Mouse (Mus musculus) hindbrain, embryonic 16.5 days (tissue): ENCODE results near the gene Lrrc7. TPM values are rescaled to one million over a fixed set of nuclear protein-coding genes. Genes with fewer than 3 reads are reported as not detected.
"Not testable (repeated sequence)": the region's sequence is repeated elsewhere in the genome, so short reads cannot be mapped to it uniquely, and the experiment has no call there.

ENCODE experiments used
- ATAC-seq: fragments of 200-750 bp; cut with Nextera tagmentation; 2 replicates; pipeline ENCODE4 v1.8.0; 2017; ENCODE audit warnings: moderate TSS enrichment, moderate library complexity
- H3K27ac ChIP-seq: fragments of 300-500 bp; sonication (generic); 2 replicates; pipeline ENCODE4 v1.5.1; 2014; ENCODE audit warnings: low read depth, mild to moderate bottlenecking, control low read depth, low read length, moderate library complexity
- H3K27me3 ChIP-seq: fragments of 300-500 bp; sonication (generic); replicated peaks from 2 replicates; pipeline ENCODE4 v1.6.1; 2014; ENCODE audit warnings: low read length; ENCODE audit not compliant: control insufficient read depth, insufficient read depth
- H3K36me3 ChIP-seq: fragments of 300-500 bp; sonication (generic); 2 replicates; pipeline ENCODE4 v1.6.1; 2014; ENCODE audit warnings: mild to moderate bottlenecking, low read length, moderate library complexity, mixed read lengths; ENCODE audit not compliant: control insufficient read depth, insufficient read depth
- H3K4me1 ChIP-seq: fragments of 300-500 bp; sonication (generic); 2 replicates; pipeline ENCODE4 v1.6.1; 2014; ENCODE audit warnings: low read depth, low read length; ENCODE audit not compliant: control insufficient read depth, insufficient read depth
- H3K4me2 ChIP-seq: fragments of 300-500 bp; sonication (generic); 2 replicates; pipeline ENCODE4 v1.6.1; 2014; ENCODE audit warnings: mild to moderate bottlenecking, low read length, control low read depth, moderate library complexity
- H3K4me3 ChIP-seq: fragments of 300-500 bp; sonication (generic); 2 replicates; pipeline ENCODE4 v1.5.1; 2014; ENCODE audit warnings: mild to moderate bottlenecking, low read length, control low read depth, moderate library complexity
- H3K9ac ChIP-seq: fragments of 300-500 bp; sonication (generic); 2 replicates; pipeline ENCODE4 v1.6.1; 2014; ENCODE audit warnings: low read depth, mild to moderate bottlenecking, control low read depth, low read length, moderate library complexity
- H3K9me3 ChIP-seq: fragments of 300-500 bp; sonication (generic); 2 replicates; pipeline ENCODE4 v1.6.1; 2014; ENCODE audit warnings: mild to moderate bottlenecking, low read length, moderate library complexity; ENCODE audit not compliant: control insufficient read depth
- WGBS: fragments of 180-500 bp; shearing (Covaris S2); extraction: QIAGEN DNeasy Blood & Tissue Kit; methylation state at CpG from one replicate; pipeline ENCODE4 v1.1.7; 2014; 5-methylcytosine and 5-hydroxymethylcytosine counted together
- polyA plus RNA-seq: library from polyadenylated mRNA; unstranded; fragments of >200 nt; fragmentation: Nextera tagmentation; extraction: Ambion mirVana; gene quantifications from 2 replicates; pipeline ENCODE4 v1.2.1, GENCODE M21; 2015

The Lrrc7 gene
- polyA plus RNA-seq, 1 experiment from 2014 or later, result 10.7 TPM

DNA sequence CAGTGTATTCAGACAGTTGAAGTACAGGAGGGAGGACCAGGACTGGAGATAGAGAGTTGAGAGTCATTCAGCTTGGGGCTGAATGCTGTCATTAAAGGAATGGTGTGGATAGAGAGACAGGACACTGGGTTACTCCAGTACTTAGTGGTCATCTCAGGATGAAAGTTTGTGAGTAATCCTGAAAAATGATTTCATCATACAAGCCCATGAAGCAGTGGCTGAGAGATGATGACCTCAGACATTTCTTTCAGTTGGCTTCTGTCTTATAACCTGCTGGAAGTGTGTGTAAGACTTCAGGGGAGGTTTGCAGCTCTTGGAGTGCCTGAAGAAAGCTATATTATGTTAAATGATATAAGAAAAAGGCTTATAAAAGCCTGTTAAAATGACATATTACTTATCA, 430.8 kb downstream of the Lrrc7 start:
- no peak for ATAC-seq
- H3K4me2 ChIP-seq, result no peak overlapping the region
- H3K36me3 ChIP-seq, result peaks cover 10% of the 10 kb centered on the region
- H3K4me3 ChIP-seq, result no peak overlapping the region
- no peaks in the 10 kb centered on the region for H3K4me1 ChIP-seq
- H3K9ac ChIP-seq, result no peak overlapping the region
- H3K9me3 ChIP-seq, result no peaks in the 10 kb centered on the region
- no peak overlapping the region for H3K27ac ChIP-seq
- no peaks in the 10 kb centered on the region for H3K27me3 ChIP-seq

DNA sequence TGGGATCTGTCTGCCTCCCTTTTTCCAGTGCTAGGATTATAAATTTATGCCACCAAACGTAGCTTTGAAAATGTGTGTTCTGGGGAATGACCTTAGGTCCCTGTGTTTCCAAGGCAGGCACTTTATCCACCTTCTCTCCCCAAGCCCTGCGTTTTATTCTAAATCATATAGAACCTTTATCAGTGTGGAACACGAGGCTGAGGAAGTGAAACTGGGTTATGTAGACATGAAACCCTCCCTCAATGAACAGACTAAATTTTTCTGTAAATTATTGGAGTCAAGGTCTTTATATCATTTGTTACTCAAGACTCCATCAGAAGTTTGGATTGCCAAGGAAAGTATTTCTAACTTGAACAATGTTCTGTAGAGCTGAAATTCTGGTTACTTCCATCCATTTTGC, 439.1 kb downstream of the Lrrc7 start:
- no peak for ATAC-seq
- H3K4me2 ChIP-seq, result no peak overlapping the region
- WGBS, result 61% methylated on average over 3 of the region's 3 CpGs
- H3K27me3 ChIP-seq, result no peaks in the 10 kb centered on the region
- H3K36me3 ChIP-seq, result no peaks in the 10 kb centered on the region
- no peaks in the 10 kb centered on the region for H3K4me1 ChIP-seq
- no peaks in the 10 kb centered on the region for H3K9me3 ChIP-seq
- no peak overlapping the region for H3K27ac ChIP-seq
- no peak overlapping the region for H3K4me3 ChIP-seq
- no peak overlapping the region for H3K9ac ChIP-seq

DNA sequence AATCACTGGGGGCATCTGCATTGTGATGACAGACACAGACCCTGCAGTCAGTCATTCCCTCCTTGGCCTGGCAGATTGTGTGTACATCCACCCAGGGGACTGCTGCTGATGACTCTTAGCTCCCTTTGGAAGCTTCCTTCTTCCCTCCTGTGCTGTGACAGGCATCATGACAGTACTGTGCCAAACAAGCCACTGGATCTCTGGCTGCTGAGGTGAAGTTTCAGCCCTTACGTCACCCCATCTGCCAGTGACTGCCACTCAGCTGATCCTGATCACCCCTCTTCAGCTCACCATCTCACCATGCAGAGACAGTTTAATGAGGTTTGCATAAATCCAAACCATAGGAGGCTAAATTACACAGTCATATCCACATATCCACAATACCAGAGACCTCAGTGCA, 456.8 kb downstream of the Lrrc7 start:
- Histone ChIP-seq H3K4me1 (no peaks in the 10 kb centered on the region), H3K36me3 (0 out of 2 replicates have a peak, but pooled peaks cover 4% of the 10 kb centered on the region), H3K27ac (no peak overlapping the region), H3K4me3 (no peak overlapping the region), H3K9me3 (no peaks in the 10 kb centered on the region), H3K9ac (no peak overlapping the region), H3K4me2 (no peak overlapping the region), H3K27me3 (no peaks in the 10 kb centered on the region)
- ATAC-seq, result peak; percentile 78
- WGBS, result 75% methylated on average over 1 of the region's 1 CpGs

DNA sequence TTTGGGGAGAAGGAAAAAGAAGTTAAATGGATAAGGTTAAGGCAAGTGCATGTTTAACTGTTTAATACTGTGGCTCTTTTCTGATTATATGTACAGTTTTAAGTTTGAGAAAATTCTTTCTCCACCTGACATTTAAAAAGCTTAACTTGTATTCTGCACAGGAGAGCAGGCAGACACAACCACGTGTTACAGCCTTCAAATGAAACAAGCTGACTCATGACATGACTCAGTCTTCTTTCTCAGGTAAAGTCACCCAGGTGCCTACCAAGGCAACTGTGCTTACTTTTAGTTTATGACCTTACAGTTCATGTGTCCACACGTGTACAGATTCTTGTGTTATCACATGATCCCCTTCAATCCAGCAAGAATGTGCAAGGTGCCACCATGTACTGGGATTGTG, 458.6 kb downstream of the Lrrc7 start:
- Histone ChIP-seq H3K27ac (no peak overlapping the region), H3K4me3 (no peak overlapping the region), H3K9ac (no peak overlapping the region), H3K36me3 (0 out of 2 replicates have a peak, but pooled peaks cover 4% of the 10 kb centered on the region), H3K4me2 (no peak overlapping the region), H3K9me3 (no peaks in the 10 kb centered on the region), H3K4me1 (no peaks in the 10 kb centered on the region), H3K27me3 (no peaks in the 10 kb centered on the region)
- ATAC-seq, result no peak
- 82% methylated on average over 2 of the region's 2 CpGs for WGBS

DNA sequence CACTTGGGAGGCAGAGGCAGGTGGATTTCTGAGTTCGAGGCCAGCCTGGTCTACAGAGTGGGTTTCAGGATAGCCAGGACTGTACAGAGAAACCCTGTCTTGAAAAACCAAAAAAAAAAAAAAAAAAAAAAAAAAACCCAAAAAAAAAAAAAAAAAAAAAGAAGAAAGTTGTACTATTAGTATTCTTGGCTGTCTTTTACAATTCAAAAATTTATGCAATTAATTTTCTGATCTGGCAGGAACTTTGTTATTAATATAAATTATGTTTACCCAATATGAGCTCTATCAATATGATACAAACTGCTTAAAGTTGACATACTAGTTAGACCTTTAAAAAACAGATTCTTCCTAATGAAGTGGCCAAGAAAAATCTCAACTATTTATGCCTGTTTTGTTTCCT, 459.5 kb downstream of the Lrrc7 start:
- H3K4me2 ChIP-seq, H3K9me3 ChIP-seq, ATAC-seq, H3K4me3 ChIP-seq, H3K4me1 ChIP-seq, H3K27ac ChIP-seq, H3K9ac ChIP-seq, H3K36me3 ChIP-seq, H3K27me3 ChIP-seq: not testable (repeated sequence)
- 81% methylated on average over 1 of the region's 1 CpGs for WGBS

DNA sequence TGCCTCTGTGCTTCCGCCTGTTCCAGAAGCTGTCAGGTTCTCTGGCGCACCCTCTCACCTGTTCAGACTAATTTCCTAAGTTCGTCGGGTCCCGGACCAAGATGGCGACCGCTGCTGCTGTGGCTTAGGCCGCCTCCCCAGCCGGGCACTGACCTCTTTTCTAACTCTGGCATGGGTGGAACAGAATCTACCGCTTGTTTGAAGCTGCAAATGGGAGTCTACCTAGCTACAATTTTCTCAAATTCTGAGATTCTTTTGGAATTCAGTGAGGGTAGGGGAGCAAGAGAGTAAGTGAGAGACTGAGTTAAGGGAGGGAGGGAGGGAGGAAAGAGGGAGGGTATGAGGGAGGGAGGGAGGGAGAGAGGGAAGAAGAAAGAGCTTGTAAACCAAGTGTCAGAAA, 460.0 kb downstream of the Lrrc7 start:
- not testable (repeated sequence) for H3K9ac ChIP-seq, H3K27me3 ChIP-seq, H3K4me2 ChIP-seq, H3K4me1 ChIP-seq, H3K9me3 ChIP-seq, ATAC-seq, H3K36me3 ChIP-seq, H3K27ac ChIP-seq, H3K4me3 ChIP-seq
- WGBS, result 91% methylated on average over 8 of the region's 10 CpGs

DNA sequence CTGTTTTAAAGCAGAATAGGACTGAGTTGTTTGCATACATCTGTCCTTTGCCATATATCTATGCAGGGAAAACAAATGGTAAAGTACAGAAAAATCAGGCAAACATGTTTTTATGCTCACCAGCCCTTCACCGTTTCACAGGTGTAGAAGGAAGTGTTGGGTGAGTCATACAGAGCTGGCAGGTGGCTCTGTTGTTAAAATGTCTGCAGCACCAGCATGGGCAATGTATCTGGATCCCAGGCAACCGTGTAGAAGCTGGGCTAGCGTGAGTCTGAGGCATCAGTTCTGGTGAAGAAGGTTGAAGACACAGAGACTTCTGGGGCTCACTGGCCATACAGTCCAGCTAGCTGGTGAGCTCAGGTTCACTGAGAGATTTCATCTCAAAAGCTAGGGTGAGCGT, 468.1 kb downstream of the Lrrc7 start:
- no peak for ATAC-seq
- WGBS, result 78% methylated on average over 4 of the region's 4 CpGs

DNA sequence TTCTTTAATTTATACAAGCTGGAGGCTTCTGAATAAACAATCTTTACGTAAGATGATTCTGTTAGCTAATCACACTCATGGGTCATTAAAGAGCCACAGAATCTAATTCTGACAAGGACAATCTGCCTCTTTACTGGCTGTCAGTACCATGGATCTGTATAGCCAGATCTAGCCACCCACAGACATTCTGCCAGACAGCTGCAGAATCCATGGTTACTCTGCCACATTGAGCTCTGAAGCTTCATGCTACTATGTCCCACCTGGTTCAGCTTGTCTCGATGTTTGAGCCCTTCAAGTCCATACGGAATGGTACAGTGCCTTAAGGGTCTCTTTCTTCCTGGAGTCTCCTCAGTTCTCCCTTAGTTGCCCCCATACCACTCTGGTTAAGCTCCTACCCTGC, 470.4 kb downstream of the Lrrc7 start:
- 90% methylated on average over 3 of the region's 3 CpGs for WGBS
- no peak for ATAC-seq
- H3K27ac ChIP-seq, result no peak overlapping the region
- no peaks in the 10 kb centered on the region for H3K4me1 ChIP-seq
- H3K36me3 ChIP-seq, result no peaks in the 10 kb centered on the region
- H3K4me2 ChIP-seq, result no peak overlapping the region
- H3K4me3 ChIP-seq, result no peak overlapping the region
- H3K9me3 ChIP-seq, result no peaks in the 10 kb centered on the region
- H3K27me3 ChIP-seq, result no peaks in the 10 kb centered on the region
- H3K9ac ChIP-seq, result no peak overlapping the region

More for the DNA sequence above, 468.1 kb downstream of the Lrrc7 start:
- Histone ChIP-seq H3K27ac (no peak overlapping the region), H3K4me3 (no peak overlapping the region), H3K4me1 (no peaks in the 10 kb centered on the region), H3K27me3 (no peaks in the 10 kb centered on the region), H3K9me3 (no peaks in the 10 kb centered on the region), H3K9ac (no peak overlapping the region), H3K36me3 (no peaks in the 10 kb centered on the region), H3K4me2 (no peak overlapping the region)

DNA sequence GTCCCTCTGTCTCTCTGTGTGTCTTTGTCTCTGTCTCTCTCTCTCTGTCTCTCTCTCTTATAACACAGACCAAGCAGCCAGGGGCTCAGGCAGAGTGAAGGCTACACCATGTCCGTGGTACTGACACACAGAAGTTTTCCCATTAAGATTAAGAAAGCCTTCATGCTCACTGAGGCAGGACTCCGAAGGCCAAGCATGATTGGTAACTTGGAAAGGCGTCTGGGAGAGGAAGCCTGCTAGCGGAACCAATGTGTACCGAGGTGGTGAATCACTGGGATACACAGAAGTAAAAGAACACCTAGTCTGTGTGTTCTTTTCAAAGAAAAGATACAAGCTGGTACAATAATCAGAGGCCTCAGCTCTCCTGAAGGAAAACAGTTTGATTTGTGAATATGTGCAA, 484.2 kb downstream of the Lrrc7 start:
- no peak overlapping the region for H3K4me3 ChIP-seq
- 72% methylated on average over 5 of the region's 5 CpGs for WGBS
- ATAC-seq, result no peak
- H3K27ac ChIP-seq, result no peak overlapping the region
- H3K9ac ChIP-seq, result no peak overlapping the region
- H3K4me2 ChIP-seq, result no peak overlapping the region
- no peaks in the 10 kb centered on the region for H3K27me3 ChIP-seq
- no peaks in the 10 kb centered on the region for H3K9me3 ChIP-seq
- no peaks in the 10 kb centered on the region for H3K36me3 ChIP-seq
- H3K4me1 ChIP-seq, result no peaks in the 10 kb centered on the region

DNA sequence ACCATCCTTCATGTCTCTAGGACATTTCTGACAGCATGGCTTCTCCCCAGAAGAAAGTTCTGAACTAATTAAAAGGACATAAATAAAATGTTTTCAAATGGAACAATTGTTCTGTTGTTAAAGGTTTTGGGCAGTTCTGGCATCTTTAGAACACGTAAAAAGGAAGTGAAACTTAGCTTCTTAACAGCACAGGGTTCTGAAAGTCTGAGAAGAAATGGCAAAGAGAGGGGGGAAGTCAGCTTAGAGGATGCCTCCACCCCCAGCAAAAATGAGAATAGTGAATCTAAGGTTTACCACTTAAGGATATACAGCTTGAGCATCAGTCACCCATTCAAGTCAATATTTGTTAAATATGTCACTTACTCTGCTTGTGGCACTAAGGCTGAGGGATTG, 484.6 kb downstream of the Lrrc7 start:
- Histone ChIP-seq H3K27ac (no peak overlapping the region), H3K36me3 (no peaks in the 10 kb centered on the region), H3K4me3 (no peak overlapping the region), H3K9ac (no peak overlapping the region), H3K4me2 (no peak overlapping the region), H3K9me3 (no peaks in the 10 kb centered on the region), H3K27me3 (no peaks in the 10 kb centered on the region), H3K4me1 (no peaks in the 10 kb centered on the region)
- no peak for ATAC-seq
- WGBS, result 54% methylated on average over 1 of the region's 1 CpGs
